Mouse (Mus musculus): ENCODE data around the gene Slc25a17. TPM values are rescaled to one million over a fixed set of nuclear protein-coding genes. Genes with fewer than 3 reads are reported as not detected.

The Slc25a17 gene
- polyA plus RNA-seq, 1 experiment from 2014 or later, result 125 TPM

Other genes with a start within 250 kb of the Slc25a17 start
- 29.4 and 29.7 TPM in 2 replicates for gene Mrtfa, start 170.1 kb downstream of the Slc25a17 start, polyA plus RNA-seq (2015; fragmentation: Nextera tagmentation; extraction: Ambion mirVana)
- gene Mchr1, start 125.3 kb downstream of the Slc25a17 start, polyA plus RNA-seq (2015; fragmentation: Nextera tagmentation; extraction: Ambion mirVana), result 5.6 and 5.7 TPM in 2 replicates
- 185 and 196 TPM in 2 replicates for gene St13, start 39.3 kb upstream of the Slc25a17 start, polyA plus RNA-seq (2015; fragmentation: Nextera tagmentation; extraction: Ambion mirVana)
- 8.6 and 9.9 TPM in 2 replicates for gene Xpnpep3, start 39.3 kb upstream of the Slc25a17 start, polyA plus RNA-seq (2015; fragmentation: Nextera tagmentation; extraction: Ambion mirVana)
- 1.3 and 1.9 TPM in 2 replicates for gene Dnajb7, start 47.5 kb upstream of the Slc25a17 start, polyA plus RNA-seq (2015; fragmentation: Nextera tagmentation; extraction: Ambion mirVana)
- gene Rbx1, start 105.5 kb upstream of the Slc25a17 start, polyA plus RNA-seq (2015; fragmentation: Nextera tagmentation; extraction: Ambion mirVana), result 378 and 408 TPM in 2 replicates
- gene Ep300, start 224.5 kb upstream of the Slc25a17 start, polyA plus RNA-seq (2015; fragmentation: Nextera tagmentation; extraction: Ambion mirVana), result 19.5 and 21.9 TPM in 2 replicates